Mouse (Mus musculus) G1E (cell line): Measurements from ENCODE around the gene Setd4. TPM values are rescaled to one million over a fixed set of nuclear protein-coding genes. Genes with fewer than 3 reads are reported as not detected.

Experiments
- ATAC-seq: 2 replicates; pipeline ENCODE4 v1.8.0; 2016; ENCODE audit warnings: mild to moderate bottlenecking; ENCODE audit not compliant: insufficient number of reproducible peaks, poor library complexity, low FRiP score, severe bottlenecking; ENCODE audit errors: extremely low read depth
- DNase-seq: peaks from one replicate; pipeline ENCODE4 v3.0.0; 2012; ENCODE audit warnings: low spot score
- H3K27me3 ChIP-seq: 2 replicates; pipeline ENCODE4 v1.6.1; 2012; ENCODE audit warnings: mild to moderate bottlenecking, low read length, inconsistent platforms; ENCODE audit not compliant: insufficient read depth
- H3K36me3 ChIP-seq: replicated peaks from 2 replicates; pipeline ENCODE3; 2012; ENCODE audit warnings: mild to moderate bottlenecking, inconsistent platforms
- H3K4me1 ChIP-seq: 2 replicates; pipeline ENCODE4 v1.6.1; 2012; ENCODE audit warnings: low read depth, low read length, inconsistent platforms, mixed read lengths; ENCODE audit not compliant: insufficient read depth
- H3K4me3 ChIP-seq: 2 replicates; pipeline ENCODE4 v1.5.1; 2012; ENCODE audit warnings: low read depth, mild to moderate bottlenecking, inconsistent platforms, low read length, moderate library complexity, mixed read lengths
- H3K9me3 ChIP-seq: replicated peaks from 2 replicates; pipeline ENCODE4 v1.6.1; 2012; ENCODE audit warnings: inconsistent platforms
- CTCF ChIP-seq: IDR thresholded peaks from 2 replicates; pipeline ENCODE4 v1.5.1; 2012; ENCODE audit warnings: low read depth, low read length, inconsistent platforms, mixed read lengths
- GATA1 ChIP-seq: IDR thresholded peaks from 2 replicates; pipeline ENCODE4 v1.6.1; 2012; ENCODE audit warnings: borderline replicate concordance, low read length, inconsistent platforms, mixed read lengths
- GATA2 ChIP-seq: IDR thresholded peaks from 2 replicates; pipeline ENCODE4 v1.6.1; 2012; ENCODE audit warnings: low read depth, low read length, inconsistent platforms, borderline replicate concordance
- POLR2AphosphoS5 ChIP-seq: IDR thresholded peaks from 2 replicates; pipeline ENCODE4 v1.6.1; 2012; ENCODE audit warnings: low read depth, low read length, inconsistent platforms; ENCODE audit not compliant: insufficient replicate concordance
- TAL1 ChIP-seq: conservative IDR thresholded peaks from 2 replicates; pipeline ENCODE4 v1.6.1; 2012; ENCODE audit warnings: low read depth, low read length, inconsistent platforms, mixed read lengths
- polyA plus RNA-seq: library from polyadenylated mRNA; stranded (reverse); fragments of >175 nt; gene quantifications from 2 replicates; pipeline ENCODE4 v1.2.3, GENCODE M21; 2012
- total RNA-seq, 2 experiments: library from RNA; stranded (forward) in 1 of 2; stranded (reverse) in 1 of 2; fragments of 200-1000 nt in 1 of 2; fragments of >200 nt in 1 of 2; fragmentation: Nextera tagmentation in 1 of 2; gene quantifications; 2 replicates each; pipeline ENCODE4 v1.2.3; 2014 to 2017

The Setd4 gene
- total and polyA plus RNA-seq, 3 experiments = 2.6 to 11.6 (median 6.8) TPM

DNA sequence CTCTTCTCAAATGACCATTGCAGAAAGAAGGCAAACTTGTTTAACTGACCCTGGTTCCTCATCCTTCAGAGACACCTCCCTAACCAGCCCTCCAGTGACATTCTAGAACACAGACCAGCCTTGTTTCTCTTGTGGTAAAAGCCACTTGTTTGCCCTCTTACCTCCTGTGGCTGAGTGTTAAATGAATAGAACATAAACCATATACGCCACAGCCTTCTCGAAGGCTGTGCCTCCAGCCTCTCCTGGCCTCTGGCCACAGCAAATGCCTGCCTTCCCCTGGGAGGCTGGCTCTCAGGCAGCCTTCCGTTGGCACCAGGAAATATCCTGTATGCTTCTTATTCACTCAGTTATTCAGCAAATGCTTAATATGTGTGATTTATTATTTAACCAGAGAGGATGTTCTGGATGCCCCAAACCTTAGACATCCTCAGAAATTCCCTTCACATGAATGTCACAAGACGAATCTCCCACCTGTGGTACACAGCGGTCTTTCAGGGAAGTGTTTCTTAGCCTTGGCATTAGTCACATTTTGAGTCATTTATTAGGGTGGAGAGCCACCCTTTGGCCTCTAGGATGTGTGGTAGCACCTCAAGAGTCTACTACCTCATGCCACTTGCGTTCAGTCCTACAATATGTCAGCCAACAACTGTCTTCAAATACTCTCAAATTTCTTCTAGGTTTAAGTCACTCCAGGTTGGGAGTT lies 68.6 kb downstream of the Setd4 start:
- ATAC-seq = no peak
- TF ChIP-seq CTCF (no peak), GATA2 (no peak), POLR2AphosphoS5 (no peak), TAL1 (no peak), GATA1 (no peak)

More for the DNA sequence above, 68.6 kb downstream of the Setd4 start:
- H3K36me3 ChIP-seq = no peaks in the 10 kb centered on the region
- no peak for DNase-seq
- H3K9me3 ChIP-seq = no peaks in the 10 kb centered on the region
- no peak overlapping the region for H3K4me3 ChIP-seq
- peaks cover 10% of the 10 kb centered on the region for H3K27me3 ChIP-seq
- no peaks in the 10 kb centered on the region for H3K4me1 ChIP-seq

Other genes with a start within 250 kb of the Setd4 start
- gene Cbr1, start 1.8 kb upstream of the Setd4 start, total RNA-seq (2014; fragmentation: Nextera tagmentation) = 21.6 and 26.6 TPM in 2 replicates
- gene Cbr1, start 1.8 kb upstream of the Setd4 start, total RNA-seq (2017) = 20.5 and 23.4 TPM in 2 replicates
- 46.9 and 57.7 TPM in 2 replicates for gene Cbr1, start 1.8 kb upstream of the Setd4 start, polyA plus RNA-seq
- 1.1 and 1.3 TPM in 2 replicates for gene Gm5678, start 24.0 kb upstream of the Setd4 start, total RNA-seq (2014; fragmentation: Nextera tagmentation)
- gene Gm5678, start 24.0 kb upstream of the Setd4 start, total RNA-seq (2017) = not detected in 2 replicates
- not detected in 2 replicates for gene Gm5678, start 24.0 kb upstream of the Setd4 start, polyA plus RNA-seq
- not detected in 2 replicates for gene Cbr3, start 79.2 kb upstream of the Setd4 start, total RNA-seq (2014; fragmentation: Nextera tagmentation)
- gene Cbr3, start 79.2 kb upstream of the Setd4 start, total RNA-seq (2017) = not detected in 2 replicates
- gene Cbr3, start 79.2 kb upstream of the Setd4 start, polyA plus RNA-seq = not detected in 2 replicates
- gene Dop1b, start 107.8 kb upstream of the Setd4 start, total RNA-seq (2014; fragmentation: Nextera tagmentation) = 1.3 and 3.2 TPM in 2 replicates
- 1.6 and 1.8 TPM in 2 replicates for gene Dop1b, start 107.8 kb upstream of the Setd4 start, total RNA-seq (2017)
- 1.2 and 1.4 TPM in 2 replicates for gene Dop1b, start 107.8 kb upstream of the Setd4 start, polyA plus RNA-seq
- 88.5 and 109 TPM in 2 replicates for gene Morc3, start 228.1 kb upstream of the Setd4 start, total RNA-seq (2014; fragmentation: Nextera tagmentation)
- gene Morc3, start 228.1 kb upstream of the Setd4 start, total RNA-seq (2017) = 73.5 and 76.3 TPM in 2 replicates
- 13.9 and 17.1 TPM in 2 replicates for gene Morc3, start 228.1 kb upstream of the Setd4 start, polyA plus RNA-seq